In genomic region chr6:114987966-114988618, GRCm38 (mm10) we compare ENCODE assay signal across 11 mouse cellular contexts. TPM values are rescaled to one million over a fixed set of nuclear protein-coding genes. Genes with fewer than 3 reads are reported as not detected.
DNase-seq lines count a peak whose midpoint lies in the region; ATAC-seq and TF ChIP-seq lines count a peak whose summit lies in the region.
"Had no signal": no experiment of that assay in that cellular context is flagged by ENCODE, and none has a peak within 500 bp of the region (broad histone marks: within the 10 kb centered on the region; RNA-seq: fewer than 3 reads in every experiment).

No protein-coding gene starts in this region.

- WGBS in embryonic facial prominence, embryonic 14.5 days: 45% methylated on average over 7 of the region's 7 CpGs
- WGBS in hindbrain, embryonic 14.5 days: 55% methylated on average over 7 of the region's 7 CpGs

- POLR2A ChIA-PET in Patski (lab: Charles Lee): interaction anchor here (0.6 to 2.9 kb wide), 2 partner anchors 19 to 94 kb away, joined by 3 to 17 read pairs; partner anchors contain the start of gene Vgll4

- H3K9ac ChIP-seq in embryonic facial prominence, embryonic 14.5 days (ENCODE audit: low read depth, low read length): no peak overlapping the region
- H3K9ac ChIP-seq in hindbrain, embryonic 14.5 days: no peak overlapping the region
- H3K9ac ChIP-seq: neural tube, embryonic 12.5 days had no signal

- DNase-seq in Patski (ENCODE audit: low read depth, low spot score): no peak
- peak; percentile 90 for DNase-seq in embryonic facial prominence, embryonic 14.5 days (ENCODE audit: low spot score)
- peak; percentile 24 to 59 for DNase-seq in kidney, postnatal 25 days
- peak; percentile 83 for DNase-seq in lung, postnatal 36 days
- no peak for DNase-seq in spleen, postnatal 14 days (ENCODE audit: low spot score in 2 of 2)
- DNase-seq in liver: no peak
- no peak for DNase-seq in thymus, postnatal 4 days
- no peak for DNase-seq in hindbrain, embryonic 14.5 days (ENCODE audit: low spot score)

- no peak overlapping the region for H3K4me2 ChIP-seq in embryonic facial prominence, embryonic 14.5 days (ENCODE audit: low read depth, low read length)
- no peak overlapping the region for H3K4me2 ChIP-seq in hindbrain, embryonic 14.5 days (replicated peaks)
- H3K4me2 ChIP-seq: heart, embryonic 11.5 days; neural tube, embryonic 12.5 days had no signal

- peak overlapping the region; percentile 84 for H3K27ac ChIP-seq in embryonic facial prominence, embryonic 14.5 days (replicated peaks; ENCODE audit: low read depth, low read length)
- no peak overlapping the region for H3K27ac ChIP-seq in hindbrain, embryonic 14.5 days
- H3K27ac ChIP-seq: macrophage; neural tube, embryonic 12.5 days had no signal

- peaks cover 13% of the 10 kb centered on the region; the same call in 1 of the 2 replicates for H3K4me1 ChIP-seq in embryonic facial prominence, embryonic 14.5 days (ENCODE audit: control insufficient read depth, insufficient read depth, low read length)
- H3K4me1 ChIP-seq in hindbrain, embryonic 14.5 days (replicated peaks; ENCODE audit: control insufficient read depth, insufficient read depth, low read length): no peaks in the 10 kb centered on the region

- no peaks in the 10 kb centered on the region for H3K36me3 ChIP-seq in embryonic facial prominence, embryonic 14.5 days (ENCODE audit: control insufficient read depth, insufficient read depth, low read length)
- no peaks in the 10 kb centered on the region for H3K36me3 ChIP-seq in hindbrain, embryonic 14.5 days (replicated peaks; ENCODE audit: control insufficient read depth, insufficient read depth)
- H3K36me3 ChIP-seq: neural tube, embryonic 12.5 days had no signal

- H3K9me3 ChIP-seq in embryonic facial prominence, embryonic 14.5 days (ENCODE audit: control insufficient read depth, low read length): no peaks in the 10 kb centered on the region
- H3K9me3 ChIP-seq in hindbrain, embryonic 14.5 days (ENCODE audit: control insufficient read depth, low read length): no peaks in the 10 kb centered on the region
- H3K9me3 ChIP-seq: neural tube, embryonic 12.5 days had no signal

- CTCF ChIA-PET in Patski (lab: Charles Lee): interaction anchor here (1.5 to 6.3 kb wide), 2 partner anchors 18 to 59 kb away, joined by 5 to 27 read pairs; no protein-coding TSS in a partner anchor

- in situ Hi-C loops in Patski (cut with MboI; ENCODE audit: low pct_unique_long_range_greater_than_20kb): no loop called here

- no peak overlapping the region for H3K4me3 ChIP-seq in embryonic facial prominence, embryonic 14.5 days (ENCODE audit: low read depth, low read length)
- H3K4me3 ChIP-seq in hindbrain, embryonic 14.5 days (replicated peaks; ENCODE audit: low read length): no peak overlapping the region
- H3K4me3 ChIP-seq: neural tube, embryonic 12.5 days had no signal

- H3K27me3 ChIP-seq in Patski: no peaks in the 10 kb centered on the region
- H3K27me3 ChIP-seq in embryonic facial prominence, embryonic 14.5 days (replicated peaks; ENCODE audit: control insufficient read depth, insufficient read depth, low read length): no peaks in the 10 kb centered on the region
- no peaks in the 10 kb centered on the region for H3K27me3 ChIP-seq in hindbrain, embryonic 14.5 days (ENCODE audit: control insufficient read depth, insufficient read depth, low read length)
- H3K27me3 ChIP-seq: neural tube, embryonic 12.5 days had no signal

- no peak for TF ChIP-seq CTCF in Patski (IDR thresholded peaks at IDR 0.05)

- ATAC-seq in Patski: peak; percentile 63
- ATAC-seq in embryonic facial prominence, embryonic 14.5 days (ENCODE audit: low read depth): peak; percentile 91
- ATAC-seq in hindbrain, embryonic 14.5 days (ENCODE audit: low FRiP score): no peak

RNA-seq across cellular contexts. Expression of gene Vgll4, which starts 18.3 kb away (rescaled TPM):
- 98.0 TPM for polyA plus RNA-seq in Patski (2021)
- polyA plus RNA-seq in embryonic facial prominence, embryonic 14.5 days (2014; fragmentation: Nextera tagmentation; extraction: Ambion mirVana): 76.8 and 80.2 TPM in 2 replicates
- 37.9 and 38.4 TPM in 2 replicates for polyA plus RNA-seq in hindbrain, embryonic 14.5 days (2014; fragmentation: Nextera tagmentation; extraction: Ambion mirVana)

RNA-seq across cellular contexts. Expression of gene Tamm41, which starts 49.6 kb away (rescaled TPM):
- polyA plus RNA-seq in Patski (2021): 26.3 TPM
- 55.1 and 61.0 TPM in 2 replicates for polyA plus RNA-seq in embryonic facial prominence, embryonic 14.5 days (2014; fragmentation: Nextera tagmentation; extraction: Ambion mirVana)
- 51.8 and 53.8 TPM in 2 replicates for polyA plus RNA-seq in hindbrain, embryonic 14.5 days (2014; fragmentation: Nextera tagmentation; extraction: Ambion mirVana)

Comparison
In these comparisons a context has a peak if more than half of its experiments do, and no peak if none do; other contexts are left out.
1. DNase-seq: peak in embryonic facial prominence, embryonic 14.5 days (single experiment), kidney, postnatal 25 days (2 of 2) and lung, postnatal 36 days (single experiment); none in Patski (single experiment), spleen, postnatal 14 days (0 of 2), liver (single experiment), thymus, postnatal 4 days (single experiment) and hindbrain, embryonic 14.5 days (single experiment).